In genomic region chr7:79511656-79512055, GRCm38 (mm10) we compare ENCODE assay signal across 16 mouse cellular contexts. TPM values are rescaled to one million over a fixed set of nuclear protein-coding genes. Genes with fewer than 3 reads are reported as not detected.
DNase-seq lines count a peak whose midpoint lies in the region; ATAC-seq and TF ChIP-seq lines count a peak whose summit lies in the region.
"Had no signal": no experiment of that assay in that cellular context is flagged by ENCODE, and none has a peak within 500 bp of the region (broad histone marks: within the 10 kb centered on the region; RNA-seq: fewer than 3 reads in every experiment).

No protein-coding gene starts in this region.

- peak overlapping the region; percentile 93 for H3K27ac ChIP-seq in forebrain, embryonic 16.5 days (ENCODE audit: low read length)
- peak overlapping the region; percentile 58 for H3K27ac ChIP-seq in midbrain, embryonic 11.5 days (ENCODE audit: low read depth, low read length)
- peak overlapping the region; percentile 77 for H3K27ac ChIP-seq in olfactory bulb, adult 2 months (ENCODE audit: insufficient read depth, low read depth, low read length)
- H3K27ac ChIP-seq: heart, adult 2 months; limb, embryonic 10.5 days; liver, embryonic 15.5 days; macrophage had no signal

- peak overlapping the region; percentile 27 for H3K4me3 ChIP-seq in forebrain, embryonic 16.5 days (replicated peaks; ENCODE audit: low read length)
- H3K4me3 ChIP-seq in midbrain, embryonic 11.5 days (ENCODE audit: low read depth, low read length), result no peak overlapping the region
- H3K4me3 ChIP-seq in olfactory bulb, adult 2 months (ENCODE audit: insufficient read depth, low read depth, low read length), result peak overlapping the region; percentile 21
- H3K4me3 ChIP-seq: heart, adult 2 months; limb, embryonic 10.5 days; liver, embryonic 15.5 days had no signal

- H3K9ac ChIP-seq in forebrain, embryonic 16.5 days (replicated peaks; ENCODE audit: low read depth, low read length), result peak overlapping the region; percentile 66
- H3K9ac ChIP-seq in midbrain, embryonic 11.5 days (ENCODE audit: low read length), result peak overlapping the region; percentile 13; the same call in 1 of the 2 replicates
- H3K9ac ChIP-seq: liver, embryonic 15.5 days had no signal

- TF ChIP-seq CTCF in olfactory bulb, adult 2 months (IDR thresholded peaks at IDR 0.05; ENCODE audit: insufficient read depth, low read depth, low read length), result no peak

- H3K9me3 ChIP-seq in forebrain, embryonic 16.5 days (ENCODE audit: control insufficient read depth, low read length), result no peaks in the 10 kb centered on the region
- H3K9me3 ChIP-seq in midbrain, embryonic 11.5 days (ENCODE audit: control insufficient read depth, low read length), result no peaks in the 10 kb centered on the region
- H3K9me3 ChIP-seq: limb, embryonic 10.5 days; liver, embryonic 15.5 days had no signal

- 2% methylated on average over 5 of the region's 5 CpGs for WGBS in forebrain, embryonic 16.5 days
- 5% methylated on average over 5 of the region's 5 CpGs for whole genome bisulfite sequencing in midbrain, embryonic 11.5 days
- 12% methylated on average over 5 of the region's 5 CpGs for WGBS in olfactory bulb, adult 2 months

- H3K4me1 ChIP-seq in forebrain, embryonic 16.5 days (replicated peaks; ENCODE audit: control insufficient read depth, insufficient read depth, low read length), result peaks cover 82% of the 10 kb centered on the region
- peaks cover 63% of the 10 kb centered on the region for H3K4me1 ChIP-seq in midbrain, embryonic 11.5 days (ENCODE audit: control insufficient read depth, insufficient read depth, low read length)
- peaks cover 43% of the 10 kb centered on the region for H3K4me1 ChIP-seq in olfactory bulb, adult 2 months (ENCODE audit: control insufficient read depth, insufficient read depth, low read length)

- peak; percentile 29 for DNase-seq in retina, postnatal 1 day
- DNase-seq in retina, embryonic 14.5 days (ENCODE audit: low spot score), result no peak
- DNase-seq in midbrain, embryonic 11.5 days (ENCODE audit: low spot score, missing footprints), result peak; percentile 90
- no peak for DNase-seq in layer of hippocampus, postnatal 36 days
- DNase-seq: heart, adult 2 months; heart, postnatal 14 days; kidney, adult 9 months; right cerebral cortex, postnatal 25 days had no signal

- H3K4me2 ChIP-seq in forebrain, embryonic 16.5 days (ENCODE audit: low read length), result peak overlapping the region; percentile 99
- no peak overlapping the region; the same call in 1 of the 2 replicates for H3K4me2 ChIP-seq in midbrain, embryonic 11.5 days
- H3K4me2 ChIP-seq: liver, embryonic 15.5 days had no signal

- no peaks in the 10 kb centered on the region; the same call in 1 of the 2 replicates for H3K36me3 ChIP-seq in forebrain, embryonic 16.5 days (ENCODE audit: control insufficient read depth, insufficient read depth)
- no peaks in the 10 kb centered on the region for H3K36me3 ChIP-seq in midbrain, embryonic 11.5 days (ENCODE audit: control insufficient read depth, insufficient read depth, low read length)
- H3K36me3 ChIP-seq: limb, embryonic 10.5 days; liver, embryonic 15.5 days had no signal

- peak; percentile 31 for ATAC-seq in forebrain, embryonic 16.5 days
- no peak for ATAC-seq in midbrain, embryonic 11.5 days (ENCODE audit: low FRiP score)
- no peak for ATAC-seq in megakaryocyte progenitor cell, adult 5-6 weeks (replicated peaks; ENCODE audit: poor library complexity)
- no peak for ATAC-seq in inflammation-experienced regulatory T-cells, adult 6 months
- ATAC-seq: CD4-positive, CD25-positive, alpha-beta regulatory T cell, adult 4 months had no signal

- no peaks in the 10 kb centered on the region for H3K27me3 ChIP-seq in forebrain, embryonic 16.5 days (replicated peaks; ENCODE audit: control insufficient read depth, insufficient read depth, low read length)
- peaks cover 95% of the 10 kb centered on the region for H3K27me3 ChIP-seq in midbrain, embryonic 11.5 days (ENCODE audit: control insufficient read depth, insufficient read depth, low read length)

- no peak for TF ChIP-seq POLR2A in olfactory bulb, adult 2 months (IDR thresholded peaks at IDR 0.05; ENCODE audit: insufficient read depth, low read depth, low read length)

RNA-seq across cellular contexts. Expression of gene Polg, which starts 45.5 kb away (rescaled TPM):
- 29.5 and 34.6 TPM in 2 replicates for polyA plus RNA-seq in forebrain, embryonic 16.5 days (2015; fragmentation: Nextera tagmentation; extraction: Ambion mirVana)
- 24.0 and 26.7 TPM in 2 replicates for polyA plus RNA-seq in midbrain, embryonic 11.5 days (2014; fragmentation: Nextera tagmentation; extraction: Ambion mirVana)
- polyA plus RNA-seq in olfactory bulb, adult 2 months (2012; ENCODE audit: insufficient read depth, insufficient read length, low replicate concordance, missing spikeins), result 134 TPM in 1 of 2 replicates, not detected in the other
- total RNA-seq in megakaryocyte progenitor cell, adult 5-6 weeks (2015), result 21.2 and 22.5 TPM in 2 replicates
- total RNA-seq in megakaryocyte progenitor cell, adult 5-6 weeks (2017), result 41.3 and 52.0 TPM in 2 replicates
- polyA plus RNA-seq in inflammation-experienced regulatory T-cells, adult 6 months (2017; shearing (Covaris generic)), result 10 to 100 TPM; 15.0 to 37.4 (median 27.3) TPM
- total RNA-seq in layer of hippocampus, postnatal 36 days (2021), result 10 to 100 TPM; 87.0 to 90.7 TPM

Comparison
In these comparisons a context has a peak if more than half of its experiments do, and no peak if none do; other contexts are left out.
1. DNase-seq: peak in retina, postnatal 1 day (single experiment) and midbrain, embryonic 11.5 days (single experiment); none in retina, embryonic 14.5 days (single experiment) and layer of hippocampus, postnatal 36 days (0 of 2).
2. Peak in every context shown above with its lines, with median percentiles within 50 percentile points of each other: H3K27ac ChIP-seq.